Mouse (Mus musculus) common myeloid progenitor, adult 5-6 weeks (primary cell): ENCODE measurements at regions not wholly inside any gene's neighbourhood (a gene's known extent, or its start where the extent isn't known, plus 50 kb on each side); places are given as distances from the start of the nearest gene placed in this dataset.

Source experiments
- ATAC-seq: replicated peaks from 2 replicates; pipeline ENCODE4 v1.8.0; 2016; ENCODE audit warnings: low read depth, mild to moderate bottlenecking, moderate TSS enrichment, inconsistent platforms; ENCODE audit not compliant: poor library complexity, severe bottlenecking

DNA sequence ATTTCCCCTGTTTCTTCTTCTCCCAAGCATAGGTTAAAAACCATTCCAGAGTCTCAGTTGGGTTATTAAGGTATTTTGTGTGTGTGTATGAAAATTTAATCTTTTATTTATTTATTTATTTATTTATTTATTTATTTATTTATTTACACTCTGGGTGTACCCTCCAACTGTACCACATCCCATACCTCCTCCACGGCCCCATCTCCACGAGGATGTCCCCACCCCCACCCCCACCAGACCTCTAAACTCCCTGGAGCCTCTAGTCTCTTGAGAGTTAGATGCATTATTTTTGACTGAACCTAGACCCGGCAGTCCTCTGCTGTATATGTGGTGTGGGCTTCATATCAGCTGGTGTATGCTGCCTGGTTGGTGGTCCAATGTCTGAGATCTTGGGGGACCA, 214.9 kb upstream of the Itga1 start:
- no peak for ATAC-seq

DNA sequence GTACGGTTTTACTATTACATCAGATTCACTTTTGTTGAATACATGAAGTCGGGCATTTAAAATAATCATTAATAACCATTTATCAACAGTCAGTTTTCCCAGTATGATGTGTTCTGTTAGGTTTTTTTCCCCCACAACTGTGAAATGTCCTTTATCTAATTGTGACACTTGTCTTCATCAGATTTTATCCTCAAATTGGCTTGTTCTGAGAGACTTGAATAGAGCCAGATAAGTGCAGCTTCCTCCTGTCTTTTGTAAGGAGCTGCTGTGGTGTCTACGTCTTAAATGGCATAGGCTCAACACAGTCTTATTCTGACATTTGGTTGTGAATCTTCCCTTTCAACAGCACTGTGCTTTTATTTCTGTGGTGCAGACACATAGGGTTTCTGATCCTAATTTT, 206.8 kb upstream of the Itga1 start:
- ATAC-seq: no peak

DNA sequence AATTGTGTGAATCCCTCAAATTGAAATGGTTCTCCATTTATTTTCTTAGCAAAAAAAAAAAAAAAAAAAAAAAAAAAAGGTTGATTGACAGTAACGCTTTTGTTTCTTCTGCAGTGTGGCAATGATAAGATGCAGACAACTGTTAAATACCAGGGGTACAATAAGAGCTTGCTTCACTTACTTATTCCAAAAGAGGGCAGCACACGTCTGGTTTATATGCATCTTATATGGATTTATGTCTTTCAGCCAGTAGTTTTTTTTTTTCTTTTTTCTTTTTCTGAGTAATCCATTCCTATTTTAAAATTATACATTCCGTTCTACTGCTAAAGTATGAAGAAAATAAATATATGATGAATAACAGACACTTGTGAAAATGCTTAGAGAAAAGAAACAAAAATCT, 185.6 kb upstream of the Itga1 start:
- ATAC-seq: peak; percentile 88

DNA sequence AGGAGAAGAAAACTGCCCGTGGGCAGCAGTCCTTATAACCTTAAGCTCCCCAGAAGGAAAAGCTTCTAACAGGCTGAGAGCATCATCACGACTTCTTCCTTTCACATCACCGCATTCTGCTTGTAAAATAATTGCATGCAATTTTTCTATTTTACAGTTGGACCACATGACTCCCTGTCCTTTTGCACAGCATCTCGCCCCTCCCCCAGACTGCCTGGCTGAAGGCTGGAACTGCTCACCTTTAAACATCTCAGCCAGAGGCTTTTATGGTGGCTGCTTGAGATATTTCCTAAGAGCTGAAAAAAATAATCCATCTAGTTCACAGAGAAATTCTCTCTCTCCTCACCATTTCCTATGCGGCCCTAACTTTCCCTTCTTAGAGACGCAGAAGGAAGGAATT, 164.4 kb upstream of the Itga1 start:
- ATAC-seq: no peak

DNA sequence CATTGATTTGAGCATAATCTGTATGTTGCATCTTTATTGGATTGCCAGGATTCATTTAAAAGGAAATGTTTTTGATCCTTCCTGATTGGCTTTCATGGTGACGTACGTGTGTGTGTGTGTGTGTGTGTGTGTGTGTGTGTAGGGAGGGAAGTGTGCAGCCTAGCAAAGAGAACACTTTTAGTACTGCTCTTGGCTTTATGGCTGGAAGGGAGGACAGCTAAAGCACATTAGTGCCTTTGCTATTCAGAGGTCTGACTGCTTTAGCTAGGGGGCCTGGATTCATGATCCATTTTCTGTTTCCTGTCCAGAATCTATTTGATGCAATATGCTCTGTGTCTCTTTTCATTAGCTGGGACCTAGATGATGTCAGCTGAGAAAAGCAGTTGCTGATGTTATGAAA, 155.6 kb upstream of the Itga1 start:
- ATAC-seq: no peak

DNA sequence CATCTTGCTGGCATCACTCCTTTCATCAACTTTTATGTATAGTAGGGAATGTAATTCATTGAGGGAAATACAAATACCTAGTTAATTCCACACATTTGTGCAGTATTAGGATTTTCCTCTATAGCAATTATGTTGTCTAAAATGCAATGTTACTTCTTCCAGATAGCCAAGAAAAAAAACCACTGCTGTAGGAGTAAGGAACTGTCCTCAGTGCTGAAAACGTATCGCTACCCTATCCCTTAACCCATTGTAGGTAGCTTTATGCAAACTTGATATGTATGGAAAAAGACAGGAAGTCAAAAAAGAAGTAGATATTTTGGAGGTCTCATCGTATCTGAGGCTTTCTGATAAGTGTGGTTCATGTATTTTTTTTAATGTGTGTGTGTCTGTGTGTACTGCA, 150.8 kb upstream of the Itga1 start:
- ATAC-seq: 0 out of 2 replicates have a peak, but pooled peaks have one; percentile 22

DNA sequence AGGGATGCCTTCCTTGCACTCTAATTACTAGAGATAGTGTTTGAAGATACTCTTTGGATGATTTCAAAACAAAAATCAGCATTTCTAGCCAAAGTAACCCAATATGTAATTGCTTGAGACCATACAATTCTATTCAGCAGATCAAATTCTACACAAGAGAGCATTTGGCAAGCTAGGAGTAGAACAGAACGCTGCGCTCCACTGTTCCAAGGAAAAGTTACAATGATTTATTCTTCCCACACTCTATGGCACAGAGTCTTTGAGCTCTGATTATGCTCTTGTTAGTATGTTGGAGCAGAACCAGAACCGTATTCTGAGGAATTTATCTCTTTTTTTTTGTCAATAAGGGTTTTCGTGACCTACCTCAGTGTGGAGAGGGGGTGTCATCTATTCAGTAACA, 130.2 kb upstream of the Itga1 start:
- no peak for ATAC-seq

DNA sequence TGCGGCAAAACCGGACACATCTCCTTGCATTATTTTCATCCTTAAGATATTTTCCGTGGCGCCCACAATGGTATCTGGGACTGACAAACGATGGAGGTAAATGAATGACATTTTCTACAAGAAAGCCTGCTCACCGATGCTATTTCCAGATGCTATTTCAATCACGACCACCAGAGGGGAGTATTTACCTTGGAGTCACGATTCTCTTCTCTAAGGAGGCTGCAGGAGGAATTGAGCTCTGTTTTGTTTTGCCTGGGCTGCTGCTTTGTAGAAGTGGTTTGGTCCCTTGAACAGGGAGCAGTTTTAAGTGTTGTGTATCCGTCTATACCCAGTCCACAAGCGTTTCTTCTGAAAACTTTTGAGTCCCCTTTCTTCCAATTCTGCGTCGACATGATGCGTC, 128.7 kb upstream of the Itga1 start:
- ATAC-seq: peak; percentile 91

DNA sequence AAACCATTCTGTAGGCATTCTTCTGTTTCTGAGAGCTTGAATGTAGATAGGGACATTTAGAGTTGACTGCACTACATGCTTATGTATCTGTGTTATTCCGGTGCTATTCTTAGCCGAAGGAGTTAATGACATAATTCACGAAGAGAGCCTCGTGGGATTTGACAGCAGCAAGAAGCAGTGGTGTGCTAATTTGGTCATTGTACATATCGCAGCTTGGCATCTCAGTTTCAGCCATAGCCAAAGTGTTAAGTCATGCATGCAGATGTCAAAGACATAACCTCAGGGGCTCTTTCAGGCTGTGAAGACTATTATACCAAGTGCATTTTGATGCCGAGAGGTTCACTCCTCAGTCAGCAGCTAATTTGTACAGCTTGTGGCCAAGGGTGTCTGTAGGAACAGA, 125.1 kb upstream of the Itga1 start:
- no peak for ATAC-seq

DNA sequence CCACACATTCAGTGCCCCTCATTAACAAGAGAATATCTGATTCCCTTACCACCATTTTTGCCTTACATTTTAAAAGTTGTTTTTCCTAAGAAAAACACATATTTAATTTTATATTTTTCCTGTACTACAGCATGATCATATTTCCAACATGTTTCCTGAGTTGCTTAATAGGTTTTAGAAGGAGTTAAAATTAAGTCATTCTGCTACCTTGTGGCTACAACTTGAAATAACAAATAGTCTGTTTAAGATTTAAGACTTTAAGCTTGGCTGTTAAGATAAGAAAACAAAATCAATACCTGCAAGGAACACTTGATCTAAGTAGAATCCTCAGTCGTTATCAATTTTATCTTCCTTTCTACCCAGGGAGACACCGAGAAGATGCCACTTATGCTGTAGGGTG, 117.9 kb upstream of the Itga1 start:
- ATAC-seq: no peak

DNA sequence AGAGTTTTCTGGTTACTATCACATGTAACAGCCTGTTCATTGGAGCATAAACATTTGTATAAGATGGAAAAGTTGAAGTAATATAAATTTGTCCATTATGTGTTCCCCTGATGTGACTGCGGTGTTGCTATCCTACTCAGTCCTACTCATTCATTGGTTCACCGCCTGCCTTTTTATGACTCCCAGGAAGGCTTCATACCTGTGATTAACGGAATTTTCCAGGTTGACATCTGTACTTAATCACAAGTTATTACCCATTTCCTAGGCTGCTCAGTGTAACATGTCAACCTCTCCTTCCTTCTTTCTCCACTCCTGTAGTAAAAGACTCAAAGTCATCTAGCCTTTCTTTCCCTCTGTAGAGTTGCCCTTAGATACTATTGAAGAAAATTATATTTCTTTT, 109.5 kb upstream of the Itga1 start:
- ATAC-seq: no peak

DNA sequence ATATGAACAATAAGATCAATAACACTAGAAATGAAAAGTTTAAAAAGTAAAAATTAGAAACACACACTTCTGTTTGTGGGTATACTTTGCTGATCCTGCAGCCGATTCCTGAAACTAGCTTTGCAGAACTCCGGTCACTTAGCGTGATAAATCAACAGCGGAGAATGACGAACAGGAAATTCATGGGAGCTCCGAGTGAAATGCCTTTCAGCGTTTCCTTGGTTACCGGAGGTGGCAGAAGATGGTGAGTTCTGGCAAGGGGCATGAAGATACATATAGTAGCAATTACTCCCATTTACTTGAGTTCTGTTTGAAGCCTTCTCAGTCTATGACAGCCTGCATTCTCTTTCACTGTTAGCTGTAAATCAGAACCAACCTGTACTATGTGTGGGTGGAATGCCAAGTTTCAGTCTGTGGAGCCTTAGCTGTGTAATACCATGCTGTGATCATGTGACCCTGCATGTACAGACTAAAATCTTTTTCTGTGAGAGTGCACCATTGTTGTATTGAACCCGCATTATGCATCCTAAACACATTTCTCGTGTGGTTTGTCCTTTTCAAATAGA, 109.0 kb upstream of the Itga1 start:
- peak; percentile 64 for ATAC-seq

DNA sequence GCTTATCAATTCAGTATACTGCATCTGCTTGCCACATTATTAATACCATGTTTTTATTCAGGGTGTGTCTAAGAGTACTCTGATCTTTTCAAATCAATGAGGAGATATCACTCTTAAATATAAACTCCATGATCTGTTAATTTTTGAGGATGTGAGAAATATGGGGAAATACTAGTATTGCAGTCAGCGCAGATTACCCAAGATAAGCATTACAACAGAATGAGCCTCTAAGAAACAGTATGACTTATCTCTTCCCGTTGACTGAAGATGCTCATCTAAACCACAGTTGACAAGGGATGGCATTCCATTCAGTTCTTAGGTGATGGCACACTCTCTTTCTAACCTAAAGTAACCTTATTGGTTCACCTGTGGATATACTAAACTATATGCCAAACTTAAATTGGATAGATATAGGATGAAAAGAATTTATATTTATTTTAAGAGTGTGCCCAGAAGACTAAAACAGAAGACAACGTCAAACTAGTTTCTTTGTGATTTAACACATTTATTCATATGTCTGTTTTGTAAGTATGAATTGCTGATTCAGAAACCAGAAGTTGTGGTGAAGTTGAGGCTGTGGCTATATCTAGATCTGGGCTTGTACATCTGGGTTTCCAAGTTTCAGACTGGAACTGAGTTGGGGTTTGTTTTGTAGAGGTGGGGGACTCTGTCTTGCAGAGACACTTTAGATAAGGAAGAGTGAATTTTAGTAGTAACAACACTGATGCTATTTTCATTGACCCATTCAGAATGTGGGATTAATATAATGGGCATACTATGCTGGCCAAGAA, 107.8 kb upstream of the Itga1 start:
- ATAC-seq: peak; percentile 77

DNA sequence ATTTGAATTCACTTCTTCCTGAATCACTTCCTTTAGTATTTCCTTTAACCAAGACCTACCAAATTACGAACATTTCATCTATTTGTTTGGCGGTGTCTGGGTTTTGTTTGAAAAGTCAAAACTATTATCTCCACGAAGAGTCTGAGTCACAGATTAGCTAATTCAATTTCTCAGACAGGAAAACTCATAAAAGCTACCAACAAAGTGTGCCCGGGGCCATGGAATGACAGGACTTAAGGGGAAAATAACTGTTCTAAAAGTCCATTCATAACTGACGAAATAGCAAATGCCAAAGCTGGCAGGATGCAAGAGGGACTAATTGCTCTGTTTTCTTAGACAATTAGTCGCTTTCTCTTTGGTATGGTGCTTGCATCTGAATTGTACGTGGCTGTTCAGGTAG, 105.0 kb upstream of the Itga1 start:
- no peak for ATAC-seq

DNA sequence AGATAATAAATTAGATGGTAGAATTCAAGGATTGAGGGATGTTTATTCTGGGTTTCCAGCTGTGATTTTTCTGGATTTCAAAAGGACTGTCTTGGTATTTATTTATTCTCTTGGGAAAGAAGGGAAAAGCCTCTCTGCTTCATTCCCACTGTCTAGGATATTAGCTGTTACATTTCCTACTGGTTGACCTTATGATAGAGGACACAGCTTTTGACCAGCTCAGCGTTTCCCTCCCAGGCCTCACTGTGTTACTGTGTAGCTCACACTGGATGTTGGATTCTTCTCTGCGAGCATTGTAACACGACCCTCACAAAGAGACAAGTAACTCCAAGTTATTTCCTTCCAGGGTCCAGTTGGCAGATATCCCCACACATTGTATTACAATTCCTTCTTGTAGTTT, 97.4 kb upstream of the Itga1 start:
- no peak for ATAC-seq

DNA sequence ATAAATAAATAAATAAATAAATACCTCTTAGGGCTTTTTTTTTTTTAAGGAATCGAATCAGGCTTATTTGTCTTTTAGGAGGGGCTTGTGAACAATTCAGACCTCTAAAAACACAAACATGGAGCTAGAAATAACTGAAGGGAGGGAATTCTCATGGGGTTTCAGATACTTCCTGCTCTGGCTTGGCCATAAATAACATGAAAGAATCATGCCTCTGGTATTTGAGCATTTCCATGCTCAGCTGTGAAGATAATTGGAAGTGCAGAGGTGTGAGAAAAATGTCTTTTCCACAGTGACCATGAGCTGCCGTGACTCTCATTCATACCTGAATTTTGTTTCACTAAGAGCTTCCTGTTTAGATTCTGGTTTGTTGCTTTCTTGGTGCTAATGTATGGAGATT, 86.3 kb upstream of the Itga1 start:
- ATAC-seq: no peak

DNA sequence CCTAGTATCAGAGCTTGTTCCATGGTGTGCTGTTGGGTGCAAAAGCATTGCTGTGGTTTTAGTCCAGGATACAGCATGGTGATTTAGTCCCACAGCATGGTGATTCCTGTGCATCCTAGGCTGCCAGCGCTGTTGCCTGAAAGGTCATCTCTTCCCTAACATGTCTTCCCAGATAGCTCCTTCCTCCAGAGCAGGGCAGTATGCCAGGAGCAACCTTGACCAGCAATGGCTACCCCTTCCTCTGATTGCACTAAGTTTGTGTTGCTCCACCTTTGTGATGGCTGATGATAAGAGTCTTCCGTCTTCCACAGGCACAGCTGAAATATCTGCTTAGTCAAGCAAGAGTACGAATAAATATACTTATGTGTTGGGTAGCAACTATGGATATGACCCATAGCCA, 85.6 kb upstream of the Itga1 start:
- ATAC-seq: no peak

DNA sequence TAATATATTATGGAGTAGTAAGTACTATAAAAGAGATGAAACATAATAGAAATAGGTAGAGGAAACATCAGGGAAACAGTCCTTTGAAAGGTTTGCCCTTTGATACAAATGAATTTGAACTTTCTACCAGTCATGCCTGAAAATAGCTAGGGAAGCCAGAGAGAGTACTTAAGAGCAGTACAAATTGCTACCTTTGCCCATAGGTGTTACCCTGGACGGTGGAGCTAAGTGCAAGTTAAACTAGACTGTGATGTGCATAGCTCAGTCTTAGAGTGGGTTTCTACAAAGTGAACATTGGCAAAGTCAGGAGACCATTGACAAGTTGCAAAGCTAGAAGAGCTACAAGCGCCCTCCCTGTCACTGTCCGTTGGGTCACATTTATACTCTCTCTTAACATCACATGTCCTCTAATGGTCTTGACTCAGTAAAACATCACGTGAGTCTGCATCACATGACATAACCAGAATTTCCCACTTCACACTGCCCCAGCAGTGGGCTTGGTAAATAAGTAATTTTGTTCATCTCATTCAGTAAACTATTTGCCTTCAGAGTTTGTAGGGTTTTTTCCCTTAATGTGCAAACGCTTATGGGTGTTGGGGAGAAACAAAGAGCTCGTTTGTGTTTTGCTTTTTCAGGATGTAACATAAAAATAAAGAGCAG, 80.6 kb upstream of the Itga1 start:
- no peak for ATAC-seq

DNA sequence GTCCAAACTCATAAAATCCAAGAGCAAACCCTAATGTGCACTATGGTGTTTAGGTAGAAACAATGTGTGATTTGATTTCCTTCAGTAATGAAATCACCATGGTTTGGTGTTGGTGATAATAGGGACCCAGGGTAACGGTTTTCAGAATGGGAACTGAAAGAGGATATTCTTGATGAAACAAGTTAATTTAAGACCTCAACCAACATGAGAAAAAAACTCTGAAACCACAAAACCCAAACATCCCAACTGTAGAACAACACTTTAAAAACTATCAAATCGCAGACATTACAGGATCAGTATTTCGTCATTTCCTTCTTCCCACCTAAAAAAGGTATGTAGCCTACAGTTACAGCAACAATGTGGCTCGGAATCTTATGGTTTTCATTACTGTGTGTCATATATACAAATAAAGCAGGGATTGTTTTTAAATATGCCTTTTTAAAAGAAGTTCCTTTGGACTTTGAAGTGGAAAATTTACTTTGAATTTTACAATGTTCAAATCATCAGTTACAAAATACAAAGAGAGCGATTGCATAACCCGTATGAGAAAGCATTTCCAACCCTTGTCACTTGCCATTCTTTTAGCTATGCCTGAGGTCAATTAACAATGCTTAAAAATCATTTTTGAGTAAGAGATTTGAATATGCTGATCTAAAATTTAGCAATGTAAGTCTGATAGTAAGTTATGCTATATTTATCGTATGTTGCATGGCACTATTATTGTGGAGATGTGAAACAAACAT, 76.6 kb upstream of the Itga1 start:
- ATAC-seq: peak; percentile 95

DNA sequence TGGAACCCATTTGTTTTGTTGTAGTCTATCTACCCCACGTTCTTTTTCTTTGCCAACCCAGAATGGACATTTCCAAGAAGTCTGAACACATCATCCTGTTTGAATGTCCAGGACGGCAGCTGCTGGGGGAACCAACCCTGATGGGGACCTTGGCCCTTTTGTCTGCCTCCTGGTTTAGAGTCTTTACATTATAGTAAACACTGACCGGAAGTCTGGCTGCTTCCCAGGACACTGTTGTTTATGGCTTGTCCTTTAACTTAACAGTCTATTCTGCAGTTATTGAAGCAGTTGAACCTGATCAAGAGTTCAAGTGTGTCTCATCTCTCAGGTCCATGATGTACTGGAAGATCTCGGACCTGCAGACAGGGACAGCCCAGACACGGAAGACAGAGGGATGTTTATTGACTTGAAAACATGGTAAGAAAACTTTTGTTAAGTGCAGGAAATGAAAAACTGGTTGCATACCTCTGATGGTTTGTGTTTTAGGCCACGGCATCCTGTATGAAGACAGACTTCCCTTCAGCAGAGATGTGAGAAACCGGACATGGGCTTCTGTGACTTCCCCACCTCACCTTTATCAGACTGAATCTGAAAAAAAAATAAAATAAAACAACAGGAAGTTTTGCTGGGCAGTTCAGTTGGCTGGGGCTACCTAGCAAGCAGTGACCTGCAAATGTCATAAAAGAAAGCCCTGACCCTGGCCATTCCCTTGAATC, 69.7 kb upstream of the Itga1 start:
- peak; percentile 58; the same call in 1 of the 2 replicates for ATAC-seq
